Mouse (Mus musculus): ENCODE measurements at regions not wholly inside any gene's neighbourhood (a gene's known extent, or its start where the extent isn't known, plus 50 kb on each side); places are given as distances from the start of the nearest gene placed in this dataset.

DNA sequence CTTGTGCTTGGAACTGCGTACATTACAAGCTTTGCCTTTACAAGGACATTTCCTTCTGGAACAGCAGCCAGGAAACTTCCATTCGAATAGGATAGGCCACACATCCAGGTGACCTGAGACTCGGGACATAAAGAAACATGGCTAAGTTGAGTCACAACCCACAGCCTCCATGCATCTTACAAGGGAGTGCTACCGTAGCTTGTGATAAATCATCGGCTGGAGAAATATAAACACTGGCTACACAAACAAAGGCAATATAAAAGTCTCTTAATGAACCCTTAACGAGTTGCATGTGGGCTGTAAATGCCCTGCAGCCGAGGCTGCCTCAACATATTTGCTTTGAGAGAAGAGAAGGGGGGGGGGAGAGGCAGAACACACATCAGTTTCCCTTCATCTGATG is 250.1 kb upstream of the Ank start:
- no peaks in the 10 kb centered on the region for H3K36me3 ChIP-seq
- H3K4me2 ChIP-seq, result no peak overlapping the region
- no peak overlapping the region for H3K4me3 ChIP-seq
- 57% methylated on average over 7 of the region's 7 CpGs for WGBS
- ATAC-seq (replicated peaks; ENCODE audit: insufficient number of reproducible peaks, insufficient read depth, low FRiP score, low read depth), result no peak
- H3K27ac ChIP-seq, result no peak overlapping the region
- no peaks in the 10 kb centered on the region for H3K9me3 ChIP-seq (replicated peaks)
- no peaks in the 10 kb centered on the region for H3K27me3 ChIP-seq
- no peak overlapping the region for H3K9ac ChIP-seq
- H3K4me1 ChIP-seq (replicated peaks), result no peaks in the 10 kb centered on the region

DNA sequence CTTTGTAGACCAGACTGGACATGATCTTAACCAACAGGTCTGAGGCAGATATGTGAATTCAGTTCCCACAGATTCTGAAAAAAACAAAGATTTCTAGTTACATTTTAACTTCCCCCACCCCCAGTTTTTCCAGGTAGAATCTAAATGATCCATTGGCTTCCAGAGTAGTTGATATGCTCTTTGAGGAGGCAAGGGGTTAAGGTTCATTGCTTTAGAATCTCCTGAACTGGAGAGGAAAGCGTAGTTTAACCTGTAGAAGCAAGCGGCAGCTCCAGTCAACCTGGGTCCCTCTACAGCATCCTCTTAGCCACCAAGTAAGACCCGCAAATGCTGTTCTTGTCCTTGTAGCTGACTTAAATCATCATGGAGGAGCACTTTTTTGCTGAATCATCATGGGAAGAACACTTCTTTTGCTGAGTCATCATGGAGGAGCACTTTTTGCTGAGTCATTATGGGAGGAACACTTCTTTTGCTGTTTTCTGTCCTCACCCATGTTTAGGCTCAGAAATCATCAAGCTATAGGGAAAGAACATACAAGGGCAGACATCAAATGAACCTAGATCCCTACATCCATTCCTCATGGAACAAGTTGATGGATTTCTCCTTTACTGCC is 247.2 kb upstream of the Ank start:
- no peaks in the 10 kb centered on the region for H3K36me3 ChIP-seq
- H3K4me3 ChIP-seq, result no peak overlapping the region
- no peak for ATAC-seq (replicated peaks; ENCODE audit: insufficient number of reproducible peaks, insufficient read depth, low FRiP score, low read depth)
- H3K4me1 ChIP-seq (replicated peaks), result no peaks in the 10 kb centered on the region
- no peaks in the 10 kb centered on the region for H3K9me3 ChIP-seq (replicated peaks)
- H3K9ac ChIP-seq, result no peak overlapping the region
- no peak overlapping the region for H3K27ac ChIP-seq
- H3K27me3 ChIP-seq, result no peaks in the 10 kb centered on the region
- 89% methylated on average over 3 of the region's 3 CpGs for WGBS
- H3K4me2 ChIP-seq, result no peak overlapping the region

GRCm38 (mm10) chr15:27223610-27224511 is 242.6 kb upstream of the Ank start:
- Histone ChIP-seq H3K4me3 (no peak overlapping the region), H3K9me3 (replicated peaks) (no peaks in the 10 kb centered on the region), H3K4me2 (no peak overlapping the region), H3K4me1 (replicated peaks) (no peaks in the 10 kb centered on the region), H3K27ac (no peak overlapping the region), H3K9ac (no peak overlapping the region), H3K27me3 (no peaks in the 10 kb centered on the region), H3K36me3 (no peaks in the 10 kb centered on the region)
- ATAC-seq (replicated peaks; ENCODE audit: insufficient number of reproducible peaks, insufficient read depth, low FRiP score, low read depth), result no peak
- 69% methylated on average over 14 of the region's 14 CpGs for WGBS

- H3K36me3 ChIP-seq, result no peaks in the 10 kb centered on the region
Observed at GRCm38 (mm10) chr15:27224512-27224850, 242.0 kb upstream of the Ank start.

DNA sequence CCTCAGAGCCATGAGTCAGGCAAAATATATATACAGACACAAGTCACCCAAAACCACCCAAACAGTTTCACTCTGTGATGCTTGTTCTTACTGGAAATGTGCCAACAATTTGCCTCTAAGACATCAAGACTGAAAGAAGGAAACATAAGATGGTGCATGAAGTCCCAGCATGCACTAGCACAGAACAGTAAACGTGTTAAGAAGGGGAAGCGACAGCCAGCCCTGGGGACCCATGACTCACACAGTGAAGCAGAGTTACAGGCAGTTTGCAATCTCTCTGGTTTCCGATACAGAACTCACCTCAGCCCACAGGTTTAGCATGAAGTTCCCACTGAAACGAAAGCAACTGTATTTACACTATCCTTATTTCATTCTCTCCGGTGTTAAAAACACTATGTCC is 233.7 kb upstream of the Ank start:
- no peak for ATAC-seq (replicated peaks; ENCODE audit: insufficient number of reproducible peaks, insufficient read depth, low FRiP score, low read depth)
- H3K4me1 ChIP-seq (replicated peaks), result no peaks in the 10 kb centered on the region
- no peak overlapping the region for H3K4me3 ChIP-seq
- no peaks in the 10 kb centered on the region for H3K27me3 ChIP-seq
- H3K27ac ChIP-seq, result no peak overlapping the region
- no peaks in the 10 kb centered on the region for H3K36me3 ChIP-seq
- 62% methylated on average over 5 of the region's 5 CpGs for WGBS
- no peaks in the 10 kb centered on the region for H3K9me3 ChIP-seq (replicated peaks)
- H3K4me2 ChIP-seq, result no peak overlapping the region
- H3K9ac ChIP-seq, result no peak overlapping the region

More at GRCm38 (mm10) chr15:27224512-27224850, 242.0 kb upstream of the Ank start:
- ATAC-seq (replicated peaks; ENCODE audit: insufficient number of reproducible peaks, insufficient read depth, low FRiP score, low read depth), result no peak
- H3K4me1 ChIP-seq (replicated peaks), result no peaks in the 10 kb centered on the region
- H3K9me3 ChIP-seq (replicated peaks), result no peaks in the 10 kb centered on the region
- WGBS, result 83% methylated on average over 4 of the region's 4 CpGs
- no peaks in the 10 kb centered on the region for H3K27me3 ChIP-seq
- H3K9ac ChIP-seq, result no peak overlapping the region
- no peak overlapping the region for H3K4me2 ChIP-seq
- H3K4me3 ChIP-seq, result no peak overlapping the region
- H3K27ac ChIP-seq, result no peak overlapping the region

DNA sequence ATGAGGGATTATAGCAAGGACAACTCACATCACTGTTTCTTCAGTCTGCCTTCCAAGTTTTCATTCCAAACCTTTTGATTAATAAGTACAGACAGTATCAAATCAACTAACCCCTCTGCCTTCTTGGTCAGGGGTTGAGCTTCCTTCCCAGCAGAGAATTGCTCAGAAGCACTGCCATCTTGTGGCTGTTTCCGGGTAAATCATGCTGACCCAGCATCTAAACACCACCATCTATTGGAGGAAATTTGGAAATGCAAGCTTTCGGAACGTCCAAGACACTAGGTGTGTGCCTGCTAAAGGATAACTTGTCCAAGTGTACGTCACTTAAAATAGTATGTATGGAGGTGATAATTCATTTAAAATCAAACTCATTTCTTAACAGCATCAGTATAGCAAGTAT is 231.7 kb upstream of the Ank start:
- Histone ChIP-seq H3K36me3 (no peaks in the 10 kb centered on the region), H3K27me3 (no peaks in the 10 kb centered on the region), H3K4me1 (replicated peaks) (no peaks in the 10 kb centered on the region), H3K27ac (no peak overlapping the region), H3K4me2 (no peak overlapping the region), H3K9ac (no peak overlapping the region), H3K4me3 (no peak overlapping the region), H3K9me3 (replicated peaks) (no peaks in the 10 kb centered on the region)
- WGBS, result 20% methylated on average over 4 of the region's 4 CpGs
- no peak for ATAC-seq (replicated peaks; ENCODE audit: insufficient number of reproducible peaks, insufficient read depth, low FRiP score, low read depth)

DNA sequence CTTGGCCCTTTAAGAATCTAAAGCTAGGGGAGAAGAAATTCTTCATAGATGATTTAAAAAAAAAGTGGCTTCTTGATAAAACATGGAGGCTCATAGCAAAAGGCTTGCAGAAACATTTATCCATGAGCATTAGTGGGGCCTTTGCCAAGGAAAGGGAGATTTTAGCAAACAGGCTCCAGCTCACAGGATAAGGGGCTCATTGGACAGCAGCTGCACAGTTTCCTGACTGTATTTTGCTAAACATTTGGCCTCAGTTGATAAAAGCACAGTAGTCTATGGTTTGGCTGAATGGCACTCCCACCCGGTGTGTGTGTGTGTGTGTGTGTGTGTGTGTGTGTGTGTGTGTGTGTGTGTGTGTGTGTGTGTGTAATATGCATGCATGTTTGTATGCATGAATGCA is 228.2 kb upstream of the Ank start:
- no peaks in the 10 kb centered on the region for H3K4me1 ChIP-seq (replicated peaks)
- H3K4me2 ChIP-seq, result no peak overlapping the region
- no peaks in the 10 kb centered on the region for H3K27me3 ChIP-seq
- peak; percentile 74 for ATAC-seq (replicated peaks; ENCODE audit: insufficient number of reproducible peaks, insufficient read depth, low FRiP score, low read depth)
- no peak overlapping the region for H3K9ac ChIP-seq
- H3K9me3 ChIP-seq (replicated peaks), result no peaks in the 10 kb centered on the region
- H3K4me3 ChIP-seq, result no peak overlapping the region
- H3K27ac ChIP-seq, result 0 out of 2 replicates have a peak overlapping the region, but pooled peaks have one; percentile 29
- no peaks in the 10 kb centered on the region for H3K36me3 ChIP-seq
- 50% methylated on average over 1 of the region's 1 CpGs for whole genome bisulfite sequencing

DNA sequence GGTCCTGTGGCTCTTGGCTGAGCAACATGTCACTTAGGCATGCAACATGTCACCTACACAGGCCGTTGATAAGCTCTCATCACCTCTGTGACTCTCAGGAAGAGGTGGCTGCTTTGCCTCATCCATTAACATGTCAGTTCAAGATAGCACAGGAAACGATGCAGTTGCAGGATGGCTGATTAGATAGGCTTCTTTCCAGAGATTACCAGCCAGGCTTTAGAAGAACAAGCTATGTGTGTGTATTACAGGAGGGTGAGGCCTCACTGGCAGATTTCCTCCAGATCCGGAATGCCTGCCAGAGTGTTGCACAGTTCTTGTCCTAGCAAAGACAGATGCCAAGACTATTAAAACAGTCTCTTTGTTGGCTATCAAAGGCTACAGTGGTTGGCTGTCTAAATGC is 220.2 kb upstream of the Ank start:
- peak overlapping the region; percentile 37; the same call in 1 of the 2 replicates for H3K4me2 ChIP-seq
- no peaks in the 10 kb centered on the region for H3K9me3 ChIP-seq (replicated peaks)
- H3K27me3 ChIP-seq, result no peaks in the 10 kb centered on the region
- peaks cover 18% of the 10 kb centered on the region for H3K4me1 ChIP-seq (replicated peaks)
- peak; percentile 85 for ATAC-seq (replicated peaks; ENCODE audit: insufficient number of reproducible peaks, insufficient read depth, low FRiP score, low read depth)
- H3K27ac ChIP-seq, result peak overlapping the region; percentile 60
- no peak overlapping the region for H3K4me3 ChIP-seq
- whole genome bisulfite sequencing, result 8% methylated on average over 3 of the region's 3 CpGs
- H3K36me3 ChIP-seq, result no peaks in the 10 kb centered on the region
- no peak overlapping the region for H3K9ac ChIP-seq

DNA sequence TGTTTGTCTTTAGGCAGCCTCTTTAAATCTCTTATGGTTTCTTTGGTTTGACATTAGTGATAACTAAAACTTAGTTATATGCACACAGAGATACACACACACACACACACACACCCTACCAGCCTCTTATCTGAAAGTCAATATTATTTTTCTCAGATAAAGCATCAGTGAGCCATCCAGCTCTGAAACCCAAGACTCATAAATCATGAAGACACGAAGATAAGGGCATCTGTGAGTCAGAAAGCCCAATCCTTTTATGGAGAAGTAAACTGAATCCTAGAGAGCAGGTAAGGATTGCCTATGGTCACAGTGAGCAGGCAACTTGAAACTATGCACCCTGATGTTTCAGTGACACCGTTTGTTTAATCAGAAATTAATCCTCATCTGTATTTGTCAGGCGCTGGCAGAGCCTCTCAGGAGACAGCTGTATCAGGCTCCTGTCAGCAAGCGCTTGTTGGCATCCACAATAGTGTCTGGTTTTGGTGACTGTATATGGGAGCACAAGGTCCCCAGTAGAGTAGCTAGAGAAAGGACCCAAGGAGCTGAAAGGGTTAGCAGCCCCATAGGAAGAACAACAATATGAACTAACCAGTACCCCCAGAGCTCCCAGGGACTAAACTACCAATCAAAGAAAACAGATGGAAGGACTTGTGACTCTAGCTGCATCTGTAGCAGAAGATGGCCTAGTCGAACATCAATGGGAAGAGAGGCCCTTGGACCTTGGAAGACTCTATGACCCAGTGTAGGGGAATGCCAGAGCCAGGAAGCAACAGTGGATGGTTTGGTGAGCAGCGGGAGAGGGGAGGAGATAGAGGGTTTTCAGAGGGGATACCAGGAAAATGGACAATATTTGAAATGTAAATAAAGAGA is 207.3 kb upstream of the Ank start:
- Histone ChIP-seq H3K4me1 (replicated peaks) (no peaks in the 10 kb centered on the region), H3K27ac (no peak overlapping the region), H3K4me2 (no peak overlapping the region), H3K27me3 (no peaks in the 10 kb centered on the region), H3K4me3 (no peak overlapping the region), H3K9me3 (replicated peaks) (no peaks in the 10 kb centered on the region), H3K36me3 (no peaks in the 10 kb centered on the region), H3K9ac (no peak overlapping the region)
- WGBS, result 37% methylated on average over 6 of the region's 6 CpGs
- ATAC-seq (replicated peaks; ENCODE audit: insufficient number of reproducible peaks, insufficient read depth, low FRiP score, low read depth), result no peak

DNA sequence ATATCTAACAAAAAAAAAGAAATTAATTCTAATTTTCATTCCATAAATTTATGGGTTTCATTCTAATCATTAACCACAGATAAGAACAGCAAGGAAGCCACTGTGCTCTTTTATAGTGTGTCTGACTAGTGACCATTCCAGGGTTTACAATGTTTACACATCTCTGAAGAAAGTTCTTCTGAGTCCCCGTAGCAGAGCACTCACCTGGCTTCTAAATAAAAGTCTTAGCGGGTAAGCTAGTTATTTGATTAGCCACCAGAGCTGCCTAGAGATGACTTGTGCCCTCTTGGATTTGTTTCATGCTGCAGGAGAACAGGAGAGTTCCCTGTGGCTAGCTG is 206.7 kb upstream of the Ank start:
- 66% methylated on average over 2 of the region's 2 CpGs for WGBS
- ATAC-seq (replicated peaks; ENCODE audit: insufficient number of reproducible peaks, insufficient read depth, low FRiP score, low read depth), result no peak
- Histone ChIP-seq H3K27me3 (no peaks in the 10 kb centered on the region), H3K4me2 (no peak overlapping the region), H3K9ac (no peak overlapping the region), H3K27ac (no peak overlapping the region), H3K4me1 (replicated peaks) (no peaks in the 10 kb centered on the region), H3K9me3 (replicated peaks) (no peaks in the 10 kb centered on the region), H3K4me3 (no peak overlapping the region), H3K36me3 (no peaks in the 10 kb centered on the region)

DNA sequence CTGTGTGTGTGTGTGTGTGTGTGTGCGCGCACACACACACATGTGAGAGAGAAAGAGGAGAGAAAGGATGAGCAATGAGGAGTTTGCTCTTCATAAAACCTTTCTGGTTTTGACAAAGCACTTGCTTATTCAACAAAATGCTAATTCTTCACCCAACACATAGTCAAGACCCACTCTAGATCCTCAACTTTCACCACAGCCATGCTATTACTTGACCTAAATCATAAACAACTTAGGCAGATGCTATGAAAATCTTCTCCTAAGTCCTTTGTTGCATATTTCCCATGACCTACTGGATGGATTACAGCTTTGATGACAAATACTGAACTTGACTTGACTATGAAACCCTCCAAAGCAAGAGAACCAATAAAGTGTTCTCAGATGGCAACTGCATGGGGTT is 196.3 kb upstream of the Ank start:
- ATAC-seq (replicated peaks; ENCODE audit: insufficient number of reproducible peaks, insufficient read depth, low FRiP score, low read depth), result no peak
- H3K9ac ChIP-seq, result no peak overlapping the region
- H3K27ac ChIP-seq, result no peak overlapping the region
- H3K4me1 ChIP-seq (replicated peaks), result no peaks in the 10 kb centered on the region
- no peaks in the 10 kb centered on the region for H3K36me3 ChIP-seq
- H3K27me3 ChIP-seq, result no peaks in the 10 kb centered on the region
- WGBS, result 97% methylated on average over 2 of the region's 2 CpGs
- no peaks in the 10 kb centered on the region for H3K9me3 ChIP-seq (replicated peaks)
- no peak overlapping the region for H3K4me2 ChIP-seq
- no peak overlapping the region for H3K4me3 ChIP-seq

Measured in heart, embryonic 15.5 days (tissue).